ENCODE assay signal across 29 mouse cellular contexts in the genomic region with DNA sequence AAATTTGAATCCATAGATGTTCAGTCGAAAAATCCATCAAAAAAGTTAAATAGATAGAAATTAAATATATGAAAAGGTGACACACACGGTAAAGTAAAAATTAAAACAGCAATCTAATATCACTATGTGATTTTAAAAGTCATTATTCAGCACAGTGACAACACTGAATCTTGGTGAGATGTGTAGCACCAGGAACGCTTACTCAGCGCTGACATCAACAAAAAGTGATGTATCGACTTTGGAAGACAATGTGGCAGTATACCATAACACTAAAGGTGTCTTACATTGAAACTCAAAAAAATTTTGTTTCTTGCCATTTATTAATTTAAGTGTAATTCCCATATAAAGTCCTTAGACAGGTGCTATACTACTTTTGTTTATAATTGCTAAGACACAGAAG. TPM values are rescaled to one million over a fixed set of nuclear protein-coding genes. Genes with fewer than 3 reads are reported as not detected.
A peak's percentile ranks its signal among the peaks of the same experiment; 100 is the strongest.
DNase-seq lines count a peak whose midpoint lies in the region; ATAC-seq lines count a peak whose summit lies in the region.
"Had no signal": no experiment of that assay in that cellular context is flagged by ENCODE, and none has a peak within 500 bp of the region (broad histone marks: within the 10 kb centered on the region; RNA-seq: fewer than 3 reads in every experiment).

No protein-coding gene starts in this region.

- H3K36me3 ChIP-seq in liver, embryonic 12.5 days: no peaks in the 10 kb centered on the region
- H3K36me3 ChIP-seq in liver, embryonic 11.5 days (ENCODE audit: control insufficient read depth, insufficient read depth, low read length): no peaks in the 10 kb centered on the region
- no peaks in the 10 kb centered on the region for H3K36me3 ChIP-seq in liver, embryonic 13.5 days
- no peaks in the 10 kb centered on the region for H3K36me3 ChIP-seq in liver, embryonic 16.5 days (ENCODE audit: control insufficient read depth, insufficient read depth)
- H3K36me3 ChIP-seq: embryonic facial prominence, embryonic 10.5 days; embryonic facial prominence, embryonic 13.5 days; forebrain, embryonic 12.5 days; forebrain, embryonic 15.5 days; heart, embryonic 12.5 days; heart, embryonic 15.5 days; hindbrain, embryonic 10.5 days; hindbrain, embryonic 13.5 days had no signal

- H3K9me3 ChIP-seq in liver, embryonic 12.5 days (replicated peaks): no peaks in the 10 kb centered on the region
- H3K9me3 ChIP-seq in liver, embryonic 11.5 days (ENCODE audit: control insufficient read depth, low read length): no peaks in the 10 kb centered on the region
- H3K9me3 ChIP-seq in liver, embryonic 13.5 days (replicated peaks): no peaks in the 10 kb centered on the region
- H3K9me3 ChIP-seq in liver, embryonic 16.5 days (replicated peaks; ENCODE audit: control insufficient read depth, low read length): no peaks in the 10 kb centered on the region
- H3K9me3 ChIP-seq: embryonic facial prominence, embryonic 10.5 days; embryonic facial prominence, embryonic 13.5 days; forebrain, embryonic 12.5 days; forebrain, embryonic 15.5 days; heart, embryonic 12.5 days; heart, embryonic 15.5 days; hindbrain, embryonic 10.5 days; hindbrain, embryonic 13.5 days had no signal

- no peak for ATAC-seq in liver, embryonic 12.5 days
- no peak for ATAC-seq in liver, embryonic 11.5 days (replicated peaks; ENCODE audit: low FRiP score)
- no peak for ATAC-seq in liver, embryonic 13.5 days (ENCODE audit: low read depth)
- no peak for ATAC-seq in liver, embryonic 16.5 days (ENCODE audit: low read depth)
- ATAC-seq: forebrain, embryonic 15.5 days; hindbrain, embryonic 16.5 days; Patski had no signal

- 77% methylated on average over 5 of the region's 5 CpGs for WGBS in liver, embryonic 12.5 days (ENCODE audit: insufficient replicate concordance)
- WGBS in liver, embryonic 11.5 days: 89% methylated on average over 5 of the region's 5 CpGs
- 83% methylated on average over 5 of the region's 5 CpGs for WGBS in liver, embryonic 13.5 days (ENCODE audit: insufficient replicate concordance)
- WGBS in liver, embryonic 16.5 days (ENCODE audit: insufficient replicate concordance): 84% methylated on average over 5 of the region's 5 CpGs

- H3K4me2 ChIP-seq in liver, embryonic 12.5 days: no peak overlapping the region
- H3K4me2 ChIP-seq in liver, embryonic 11.5 days: no peak overlapping the region
- no peak overlapping the region for H3K4me2 ChIP-seq in liver, embryonic 13.5 days
- H3K4me2 ChIP-seq in liver, embryonic 16.5 days (ENCODE audit: low read depth, low read length): no peak overlapping the region
- H3K4me2 ChIP-seq: embryonic facial prominence, embryonic 13.5 days; forebrain, embryonic 12.5 days; forebrain, embryonic 15.5 days; heart, embryonic 12.5 days; heart, embryonic 15.5 days; hindbrain, embryonic 13.5 days had no signal

- peaks cover 53% of the 10 kb centered on the region for H3K4me1 ChIP-seq in liver, embryonic 12.5 days
- H3K4me1 ChIP-seq in liver, embryonic 11.5 days (replicated peaks; ENCODE audit: control insufficient read depth, insufficient read depth, low read length): peaks cover 5% of the 10 kb centered on the region
- H3K4me1 ChIP-seq in liver, embryonic 13.5 days (replicated peaks): peaks cover 44% of the 10 kb centered on the region
- peaks cover 30% of the 10 kb centered on the region for H3K4me1 ChIP-seq in liver, embryonic 16.5 days (ENCODE audit: control insufficient read depth, low read depth, low read length)
- H3K4me1 ChIP-seq: embryonic facial prominence, embryonic 10.5 days; embryonic facial prominence, embryonic 13.5 days; forebrain, embryonic 12.5 days; forebrain, embryonic 15.5 days; heart, embryonic 15.5 days; hindbrain, embryonic 10.5 days; hindbrain, embryonic 13.5 days had no signal

- no peak overlapping the region for H3K4me3 ChIP-seq in liver, embryonic 12.5 days
- H3K4me3 ChIP-seq in liver, embryonic 11.5 days (ENCODE audit: low read depth, low read length): no peak overlapping the region
- no peak overlapping the region for H3K4me3 ChIP-seq in liver, embryonic 13.5 days (replicated peaks)
- no peak overlapping the region for H3K4me3 ChIP-seq in liver, embryonic 16.5 days (ENCODE audit: low read depth, low read length)
- H3K4me3 ChIP-seq: embryonic facial prominence, embryonic 10.5 days; embryonic facial prominence, embryonic 13.5 days; erythroblast, embryonic 14.5 days; forebrain, embryonic 12.5 days; forebrain, embryonic 15.5 days; heart, embryonic 12.5 days; heart, embryonic 15.5 days; hindbrain, embryonic 10.5 days; hindbrain, embryonic 13.5 days had no signal

- H3K27ac ChIP-seq in liver, embryonic 12.5 days: peak overlapping the region; percentile 72; the same call in 1 of the 2 replicates
- no peak overlapping the region for H3K27ac ChIP-seq in liver, embryonic 11.5 days (ENCODE audit: low read depth, low read length)
- peak overlapping the region; percentile 65 for H3K27ac ChIP-seq in liver, embryonic 13.5 days
- peak overlapping the region; percentile 34; the same call in 1 of the 2 replicates for H3K27ac ChIP-seq in liver, embryonic 16.5 days (ENCODE audit: low read length)
- H3K27ac ChIP-seq: embryonic facial prominence, embryonic 10.5 days; embryonic facial prominence, embryonic 13.5 days; forebrain, embryonic 12.5 days; forebrain, embryonic 15.5 days; heart, embryonic 15.5 days; hindbrain, embryonic 10.5 days; hindbrain, embryonic 13.5 days had no signal

- H3K27me3 ChIP-seq in liver, embryonic 12.5 days (replicated peaks): no peaks in the 10 kb centered on the region
- H3K27me3 ChIP-seq in liver, embryonic 11.5 days (replicated peaks; ENCODE audit: control insufficient read depth, insufficient read depth, low read length): no peaks in the 10 kb centered on the region
- H3K27me3 ChIP-seq in liver, embryonic 13.5 days: no peaks in the 10 kb centered on the region
- H3K27me3 ChIP-seq in liver, embryonic 16.5 days (ENCODE audit: control insufficient read depth, insufficient read depth, low read depth, low read length): no peaks in the 10 kb centered on the region
- H3K27me3 ChIP-seq: embryonic facial prominence, embryonic 13.5 days; forebrain, embryonic 12.5 days; forebrain, embryonic 15.5 days; heart, embryonic 12.5 days; heart, embryonic 15.5 days; hindbrain, embryonic 13.5 days; Patski had no signal

- DNase-seq in liver, embryonic 11.5 days (ENCODE audit: low spot score): no peak
- DNase-seq in liver, embryonic 13.5 days: no peak
- DNase-seq in layer of hippocampus, adult 9-11 months: no peak
- DNase-seq in thymus, postnatal 4 days: no peak
- DNase-seq: adrenal gland, postnatal 10 days; adrenal gland, postnatal 36 days; B cell, adult 2 months; cerebellum, adult 18-20 months; cerebellum, adult 9-10 months; cerebellum, postnatal 14 days; embryo, embryonic 11 days; gastrocnemius, postnatal 25 days; heart, adult 18-20 months; heart, postnatal 10 days; heart, postnatal 36 days had no signal

- no peak overlapping the region for H3K9ac ChIP-seq in liver, embryonic 12.5 days
- no peak overlapping the region for H3K9ac ChIP-seq in liver, embryonic 11.5 days (ENCODE audit: low read depth, low read length)
- no peak overlapping the region for H3K9ac ChIP-seq in liver, embryonic 13.5 days
- no peak overlapping the region for H3K9ac ChIP-seq in liver, embryonic 16.5 days (ENCODE audit: low read depth, low read length)
- H3K9ac ChIP-seq: embryonic facial prominence, embryonic 13.5 days; forebrain, embryonic 12.5 days; forebrain, embryonic 15.5 days; heart, embryonic 12.5 days; heart, embryonic 15.5 days; hindbrain, embryonic 13.5 days had no signal

RNA-seq across cellular contexts. Expression of gene Nat3, which starts 48.1 kb away (rescaled TPM):
- polyA plus RNA-seq in liver, embryonic 12.5 days (2016; fragmentation: Nextera tagmentation; extraction: Ambion mirVana): not detected in 2 replicates
- polyA plus RNA-seq in liver, embryonic 11.5 days (2014; fragmentation: Nextera tagmentation; extraction: Ambion mirVana): not detected in 2 replicates
- polyA plus RNA-seq in liver, embryonic 13.5 days (2015; fragmentation: Nextera tagmentation; extraction: Ambion mirVana): not detected in 2 replicates
- not detected in 2 replicates for polyA plus RNA-seq in liver, embryonic 16.5 days (2015; fragmentation: Nextera tagmentation; extraction: Ambion mirVana)
- polyA plus RNA-seq: embryonic facial prominence, embryonic 10.5 days; embryonic facial prominence, embryonic 13.5 days; erythroblast, embryonic 14.5 days; forebrain, embryonic 12.5 days; forebrain, embryonic 15.5 days; gonadal fat pad, adult 2 months; heart, embryonic 12.5 days; hindbrain, embryonic 10.5 days; hindbrain, embryonic 13.5 days; hindbrain, embryonic 16.5 days; Patski had no signal
